Mouse (Mus musculus) mature B cell (primary cell): ENCODE measurements around the gene Nkain2.
"Not testable (repeated sequence)": the region's sequence is repeated elsewhere in the genome, so short reads cannot be mapped to it uniquely, and the experiment has no call there.

ENCODE experiments used
- in situ Hi-C: fragments of 300-500 bp; cut with MboI; formaldehyde crosslinking; loops from 2 replicates; pipeline ENCODE4 v1.14.3; 2019

The Nkain2 gene

GRCm38 (mm10) chr10:32889652-32890506 lies at the start of gene Nkain2:
Gene Nkain2 (minus strand): TSS chr10:32890462.
- in situ Hi-C loops, result no loop called here

DNA sequence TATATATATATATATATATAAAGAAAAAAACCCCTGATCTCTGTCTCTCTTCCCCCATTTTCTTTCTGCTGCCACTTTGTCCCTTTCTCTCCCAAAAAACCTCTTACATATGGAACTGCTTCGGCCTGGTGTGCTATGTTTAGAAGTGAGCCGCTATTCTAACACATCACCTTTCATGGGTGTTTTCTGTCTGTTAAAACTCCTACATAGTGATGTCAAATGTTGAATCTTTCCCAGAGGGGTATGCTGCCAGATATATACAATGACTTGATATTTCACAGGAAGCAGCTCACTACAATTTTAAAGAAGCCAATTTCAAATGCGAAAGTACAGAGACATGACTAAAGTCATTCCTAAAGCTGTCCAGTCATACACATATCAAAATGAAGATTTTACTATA lies 49.6 kb upstream of the Nkain2 start:
- in situ Hi-C loops, result no loop called here

- in situ Hi-C loops, result no loop called here
Observed at GRCm38 (mm10) chr10:32895093-32895492, 4.8 kb upstream of the Nkain2 start.

DNA sequence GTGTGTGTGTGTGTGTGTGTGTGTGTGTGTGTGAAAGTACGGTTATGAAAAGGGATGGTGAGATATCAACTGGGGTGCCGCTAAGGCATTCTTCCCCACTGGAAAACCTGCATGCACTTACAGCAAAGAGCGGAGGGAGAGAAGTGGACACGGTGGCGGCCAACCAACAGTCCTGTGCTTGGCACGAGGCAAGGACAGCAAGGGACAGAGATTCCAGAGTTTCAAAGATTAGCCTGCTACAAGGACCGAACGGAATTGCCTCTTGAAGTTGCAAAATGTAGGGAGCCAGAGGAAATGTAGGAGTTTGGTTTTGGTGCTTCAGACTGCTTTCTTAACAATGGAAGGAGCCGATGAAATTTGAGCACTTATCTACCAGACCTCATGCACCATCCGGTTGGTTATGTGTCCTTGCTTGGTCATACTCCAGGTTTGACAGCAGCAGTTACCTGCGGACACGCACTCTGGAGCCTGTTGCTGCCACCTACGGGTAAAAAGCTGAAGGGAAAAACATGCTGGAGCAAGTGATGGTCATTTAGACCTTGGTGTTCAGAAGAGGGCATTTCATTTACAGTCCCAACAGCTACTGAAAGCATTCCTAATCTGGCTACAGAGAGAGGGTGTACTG lies 357 bp upstream of the Nkain2 start:
- in situ Hi-C loops, result no loop called here

- in situ Hi-C loops, result no loop called here
Observed at GRCm38 (mm10) chr10:32881977-32882376, 8.3 kb downstream of the Nkain2 start.

- in situ Hi-C loops, result no loop called here
Observed at GRCm38 (mm10) chr10:32870691-32871406, 19.4 kb downstream of the Nkain2 start.

- in situ Hi-C loops, result no loop called here
Observed at GRCm38 (mm10) chr10:32869541-32869940, 20.7 kb downstream of the Nkain2 start.

GRCm38 (mm10) chr10:32815210-32815883 lies 74.9 kb downstream of the Nkain2 start:
- in situ Hi-C loops, result no loop called here

- in situ Hi-C loops, result no loop called here
Observed at GRCm38 (mm10) chr10:32796215-32796614, 94.0 kb downstream of the Nkain2 start.

- in situ Hi-C loops, result no loop called here
Observed at GRCm38 (mm10) chr10:32790541-32790940, 99.7 kb downstream of the Nkain2 start.

DNA sequence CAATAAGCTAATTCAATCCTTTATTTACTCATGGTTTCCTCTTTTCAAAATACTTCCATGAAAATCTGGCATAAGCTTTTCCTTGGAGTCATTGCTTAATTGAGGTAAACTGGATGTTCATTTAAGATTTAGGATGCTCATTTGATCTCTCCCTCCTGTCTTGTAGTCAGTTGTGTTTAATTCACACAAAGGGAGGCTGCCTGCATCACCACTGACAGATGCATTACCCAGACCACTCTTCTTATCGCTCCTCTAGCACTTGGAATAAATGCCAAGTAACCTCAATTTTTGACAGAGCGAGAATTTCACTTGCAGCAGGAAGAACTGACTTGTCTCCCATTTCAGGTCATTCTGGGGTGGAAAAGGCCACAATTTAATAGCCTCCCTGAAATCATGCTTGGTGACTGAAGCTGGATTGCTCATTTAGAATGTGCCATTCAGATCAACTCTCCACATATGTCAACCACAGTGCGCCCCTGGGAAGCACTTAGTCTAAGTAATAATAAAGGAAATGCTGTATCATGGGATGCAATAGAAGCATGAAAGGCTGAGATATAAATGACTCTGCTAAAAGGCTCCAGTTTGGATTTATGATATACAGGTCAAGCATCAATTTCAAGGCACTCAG lies 107.4 kb downstream of the Nkain2 start:
- in situ Hi-C loops, result no loop called here

GRCm38 (mm10) chr10:32738989-32739388 lies 151.3 kb downstream of the Nkain2 start:
- in situ Hi-C loops, result no loop called here

DNA sequence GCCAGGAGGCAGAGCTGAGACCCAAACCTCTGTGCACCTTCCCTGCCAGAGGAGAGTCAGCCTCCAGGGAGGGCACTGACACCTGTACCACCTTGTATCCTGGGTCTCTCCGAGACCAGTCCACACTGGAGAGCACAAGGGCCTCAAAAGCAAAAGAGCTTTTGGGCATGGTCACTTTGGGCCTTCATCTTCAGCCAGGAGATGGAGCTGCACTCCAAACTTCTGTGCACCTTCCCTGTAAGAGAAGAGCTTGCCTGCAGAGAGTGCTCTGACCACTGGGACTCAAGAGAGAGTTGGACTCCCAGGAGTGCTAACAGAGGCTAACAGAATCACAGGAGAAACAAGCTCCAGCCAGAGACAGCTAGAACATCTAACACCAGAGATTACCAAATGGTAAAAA lies 183.7 kb downstream of the Nkain2 start:
- in situ Hi-C loops, result not testable (repeated sequence)

DNA sequence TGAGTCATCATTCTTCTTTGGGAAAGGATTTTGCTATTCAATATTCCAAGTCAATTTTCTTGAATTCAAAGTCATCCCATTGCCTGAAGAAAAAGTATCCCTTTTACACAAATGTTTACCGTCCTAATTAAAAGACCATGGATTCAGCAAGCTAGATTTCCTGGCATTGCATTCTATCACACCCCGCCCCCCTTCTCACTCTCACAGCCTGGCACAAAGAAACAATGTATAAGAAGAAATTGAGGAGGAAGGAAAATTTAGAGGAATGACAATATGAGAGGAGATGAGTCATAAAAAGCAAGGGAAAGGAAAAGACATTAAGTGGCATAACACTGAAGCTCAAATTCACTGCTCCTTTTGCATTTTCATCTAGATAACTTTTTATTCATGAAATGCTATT lies 193.6 kb downstream of the Nkain2 start:
- in situ Hi-C loops, result no loop called here

DNA sequence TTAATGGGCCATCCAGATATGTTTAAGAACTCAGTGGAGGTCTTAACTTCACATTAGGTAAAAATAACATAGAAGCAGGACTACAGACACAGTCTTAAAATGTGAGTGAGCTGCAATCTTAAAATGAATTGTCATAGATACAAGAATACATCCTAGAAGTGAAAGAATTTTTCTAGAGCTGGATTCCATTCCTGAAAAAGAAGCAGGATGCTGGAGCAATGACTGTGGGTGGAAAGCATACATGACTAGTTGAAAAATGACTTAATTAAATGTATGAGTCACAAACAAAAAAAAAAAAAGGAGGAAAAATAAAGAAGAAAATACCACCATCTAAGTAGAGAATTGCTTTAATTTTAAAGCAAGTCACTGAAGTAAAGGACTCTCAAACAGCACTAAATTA lies 205.7 kb downstream of the Nkain2 start:
- in situ Hi-C loops, result no loop called here

- in situ Hi-C loops, result no loop called here
Observed at GRCm38 (mm10) chr10:32640256-32640655, 250.0 kb downstream of the Nkain2 start.

DNA sequence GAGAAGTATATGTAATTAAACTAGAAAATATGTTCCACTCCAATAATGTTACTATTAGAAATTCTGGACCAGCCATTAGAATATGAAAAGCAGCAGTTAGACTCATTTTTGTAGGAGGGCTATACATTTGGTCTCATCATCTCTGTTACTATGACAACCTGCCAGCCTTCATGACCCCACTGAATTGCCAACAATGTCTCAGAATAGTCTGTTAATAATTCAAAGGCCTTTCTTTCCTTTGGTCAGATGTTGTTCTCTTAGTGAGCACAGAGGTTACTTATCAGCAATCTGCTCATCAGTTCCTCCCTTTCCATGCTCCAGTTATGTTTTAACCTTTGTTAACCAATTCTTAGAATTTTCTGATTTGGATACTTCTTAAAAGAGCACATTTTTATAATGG lies 251.1 kb downstream of the Nkain2 start:
- in situ Hi-C loops, result no loop called here

GRCm38 (mm10) chr10:32631043-32631442 lies 259.2 kb downstream of the Nkain2 start:
- in situ Hi-C loops, result no loop called here

- in situ Hi-C loops, result no loop called here
Observed at GRCm38 (mm10) chr10:32604448-32604847, 285.8 kb downstream of the Nkain2 start.

- in situ Hi-C loops, result no loop called here
Observed at GRCm38 (mm10) chr10:32602798-32603197, 287.5 kb downstream of the Nkain2 start.

DNA sequence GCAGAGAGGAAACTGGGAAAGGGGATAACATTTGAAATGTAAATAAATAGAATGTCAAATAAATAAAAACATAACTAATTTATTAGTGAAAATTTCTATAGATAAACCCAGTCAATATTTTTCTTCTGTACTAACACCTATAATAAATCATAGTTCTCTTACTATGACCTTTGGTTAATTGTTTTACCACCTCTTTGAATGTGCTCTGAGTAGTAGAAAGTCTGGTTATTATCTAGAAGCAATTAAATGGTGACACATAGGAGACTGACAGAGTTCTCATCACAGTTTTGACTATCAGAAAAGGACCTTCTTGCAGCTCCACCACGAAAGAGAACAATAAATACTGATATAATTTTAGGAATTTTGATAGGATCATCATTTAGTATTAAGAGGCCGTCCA lies 295.3 kb downstream of the Nkain2 start:
- in situ Hi-C loops, result no loop called here

- in situ Hi-C loops, result no loop called here
Observed at GRCm38 (mm10) chr10:32577276-32577580, 313.0 kb downstream of the Nkain2 start.
